Mouse (Mus musculus) forebrain, embryonic 16.5 days (tissue): ENCODE measurements around the gene Gm21149. TPM values are rescaled to one million over a fixed set of nuclear protein-coding genes. Genes with fewer than 3 reads are reported as not detected.
"Not testable (repeated sequence)": the region's sequence is repeated elsewhere in the genome, so short reads cannot be mapped to it uniquely, and the experiment has no call there.

ENCODE experiments used
- ATAC-seq: fragments of 200-750 bp; cut with Nextera tagmentation; 2 replicates; pipeline ENCODE4 v1.8.0; 2017; ENCODE audit warnings: mild to moderate bottlenecking, moderate library complexity
- H3K27ac ChIP-seq: fragments of 300-500 bp; sonication (generic); 2 replicates; pipeline ENCODE4 v1.5.1; 2014; ENCODE audit warnings: low read length, control low read depth
- H3K27me3 ChIP-seq: fragments of 300-500 bp; sonication (generic); replicated peaks from 2 replicates; pipeline ENCODE4 v1.6.1; 2014; ENCODE audit warnings: low read length; ENCODE audit not compliant: control insufficient read depth, insufficient read depth
- H3K36me3 ChIP-seq: fragments of 300-500 bp; sonication (generic); 2 replicates; pipeline ENCODE4 v1.6.1; 2014; ENCODE audit not compliant: control insufficient read depth, insufficient read depth
- H3K4me1 ChIP-seq: fragments of 300-500 bp; sonication (generic); replicated peaks from 2 replicates; pipeline ENCODE4 v1.6.1; 2014; ENCODE audit warnings: low read length; ENCODE audit not compliant: control insufficient read depth, insufficient read depth
- H3K4me2 ChIP-seq: fragments of 300-500 bp; sonication (generic); 2 replicates; pipeline ENCODE4 v1.6.1; 2014; ENCODE audit warnings: mild to moderate bottlenecking, low read length, control low read depth
- H3K4me3 ChIP-seq: fragments of 300-500 bp; sonication (generic); replicated peaks from 2 replicates; pipeline ENCODE4 v1.5.1; 2014; ENCODE audit warnings: mild to moderate bottlenecking, low read length, control low read depth
- H3K9ac ChIP-seq: fragments of 300-500 bp; sonication (generic); replicated peaks from 2 replicates; pipeline ENCODE4 v1.6.1; 2014; ENCODE audit warnings: low read depth, low read length, control low read depth
- H3K9me3 ChIP-seq: fragments of 300-500 bp; sonication (generic); 2 replicates; pipeline ENCODE4 v1.6.1; 2016; ENCODE audit warnings: low read length; ENCODE audit not compliant: control insufficient read depth
- WGBS: fragments of 180-500 bp; shearing (Covaris S2); extraction: QIAGEN DNeasy Blood & Tissue Kit; methylation state at CpG from one replicate; pipeline ENCODE4 v1.1.7; 2014; 5-methylcytosine and 5-hydroxymethylcytosine counted together
- polyA plus RNA-seq: library from polyadenylated mRNA; unstranded; fragments of >200 nt; fragmentation: Nextera tagmentation; extraction: Ambion mirVana; gene quantifications from 2 replicates; pipeline ENCODE4 v1.2.1, GENCODE M21; 2015

The Gm21149 gene
- polyA plus RNA-seq, result not detected in 2 replicates

DNA sequence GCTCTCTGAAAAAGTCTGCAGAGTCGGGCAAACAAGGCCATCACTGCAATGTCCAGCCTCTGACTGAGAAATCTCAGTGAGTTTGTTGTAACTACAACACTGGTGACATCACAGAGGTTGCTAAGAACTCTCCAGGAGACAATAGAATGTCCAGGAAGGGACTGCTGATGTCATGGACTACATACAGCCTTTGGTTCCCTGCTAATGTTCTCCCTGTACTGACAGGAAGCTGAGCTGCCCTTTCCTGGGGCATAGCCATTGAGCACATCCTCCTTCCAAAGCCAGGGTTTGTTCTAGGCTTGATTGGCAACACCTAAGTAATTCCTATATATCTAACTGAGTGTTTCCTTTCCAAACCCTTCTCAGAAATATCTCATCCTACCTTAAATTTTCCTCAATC, at the start of gene Gm21149:
Gene Gm21149 (minus strand): TSS at position 101 of the 400 bp plus-strand sequence.
- H3K4me3 ChIP-seq, H3K4me1 ChIP-seq, H3K4me2 ChIP-seq, ATAC-seq, H3K36me3 ChIP-seq, H3K27me3 ChIP-seq, H3K9ac ChIP-seq, H3K9me3 ChIP-seq, H3K27ac ChIP-seq: not testable (repeated sequence)
- WGBS, result 73% methylated on average over 1 of the region's 1 CpGs

DNA sequence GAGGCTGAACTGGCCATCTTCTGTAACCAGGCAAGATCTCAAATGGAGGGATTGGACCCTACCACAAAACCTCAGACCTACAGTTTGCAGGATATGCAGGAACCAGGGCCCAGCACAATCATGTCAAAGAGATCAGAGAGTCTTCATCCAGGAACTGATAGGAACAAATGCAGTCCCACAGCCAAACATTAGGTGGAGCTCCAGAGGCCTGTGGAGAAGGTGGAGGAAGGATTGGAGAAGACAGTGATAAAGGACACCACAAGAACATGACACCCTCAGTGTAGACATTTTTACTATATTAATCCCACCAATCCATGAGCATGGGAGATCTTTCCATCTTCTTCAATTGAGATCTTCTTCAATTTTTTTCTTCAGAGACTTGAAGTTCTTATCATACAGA, 46.1 kb upstream of the Gm21149 start:
- H3K27ac ChIP-seq, H3K4me1 ChIP-seq, H3K9ac ChIP-seq, ATAC-seq, H3K4me2 ChIP-seq, H3K4me3 ChIP-seq, H3K36me3 ChIP-seq, H3K27me3 ChIP-seq: not testable (repeated sequence)
- H3K9me3 ChIP-seq, result peaks cover 10% of the 10 kb centered on the region

DNA sequence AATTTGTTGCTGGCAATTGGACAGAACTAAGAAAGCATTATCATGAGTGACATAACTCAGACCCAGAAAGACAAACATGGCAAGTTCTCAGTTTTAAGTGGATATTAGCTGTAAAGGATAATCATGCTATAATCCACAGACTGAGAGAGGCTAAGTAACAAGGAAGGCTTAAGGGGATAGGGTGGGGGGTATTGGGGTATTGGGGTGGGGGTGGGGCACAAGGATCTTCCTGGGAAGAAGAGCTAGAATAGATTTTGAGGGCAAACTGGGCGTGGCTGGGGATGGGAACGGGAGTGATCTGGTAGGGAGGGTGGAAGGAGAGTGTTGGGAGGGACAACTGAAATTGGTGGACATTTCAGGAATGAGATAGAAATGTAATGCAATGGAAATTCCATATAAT, 45.7 kb upstream of the Gm21149 start:
- ATAC-seq, H3K9me3 ChIP-seq, H3K9ac ChIP-seq, H3K4me1 ChIP-seq, H3K4me2 ChIP-seq, H3K27ac ChIP-seq, H3K36me3 ChIP-seq, H3K4me3 ChIP-seq, H3K27me3 ChIP-seq: not testable (repeated sequence)
- WGBS, result 32% methylated on average over 2 of the region's 2 CpGs

DNA sequence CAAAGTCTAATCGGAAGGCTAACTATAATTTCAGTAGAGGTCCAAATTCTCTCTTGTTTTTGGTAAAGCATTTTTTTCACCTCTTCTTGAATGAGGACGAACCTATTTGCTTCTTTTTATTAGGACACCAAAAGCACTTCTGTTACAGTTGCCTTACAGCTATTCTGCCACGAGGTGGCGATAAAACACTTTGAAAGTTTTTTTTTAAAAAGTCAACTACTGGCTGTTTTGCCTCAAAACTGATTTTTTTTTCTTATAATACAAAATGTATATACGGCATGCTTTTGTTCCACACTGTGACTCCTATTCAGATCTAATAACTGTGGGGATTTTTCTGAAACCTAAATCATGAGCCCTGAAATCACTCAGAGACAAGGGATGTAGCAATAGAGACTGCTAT, 44.1 kb upstream of the Gm21149 start:
- H3K9ac ChIP-seq, H3K27me3 ChIP-seq, H3K36me3 ChIP-seq, H3K9me3 ChIP-seq, H3K4me3 ChIP-seq, ATAC-seq, H3K4me2 ChIP-seq, H3K4me1 ChIP-seq, H3K27ac ChIP-seq: not testable (repeated sequence)
- WGBS, result 23% methylated on average over 5 of the region's 5 CpGs

GRCm38 (mm10) chr5:15517150-15517549, 40.8 kb upstream of the Gm21149 start:
- not testable (repeated sequence) for H3K9me3 ChIP-seq, H3K4me2 ChIP-seq, H3K4me1 ChIP-seq, H3K9ac ChIP-seq, ATAC-seq, H3K27ac ChIP-seq, H3K4me3 ChIP-seq, H3K36me3 ChIP-seq, H3K27me3 ChIP-seq
- 75% methylated on average over 2 of the region's 2 CpGs for WGBS

- not testable (repeated sequence) for H3K4me2 ChIP-seq, H3K27ac ChIP-seq, H3K4me1 ChIP-seq, H3K36me3 ChIP-seq, H3K27me3 ChIP-seq, H3K9ac ChIP-seq, H3K4me3 ChIP-seq, ATAC-seq
- WGBS, result 65% methylated on average over 3 of the region's 3 CpGs
- peaks cover 22% of the 10 kb centered on the region for H3K9me3 ChIP-seq
Observed at GRCm38 (mm10) chr5:15512236-15512635, 35.9 kb upstream of the Gm21149 start.

DNA sequence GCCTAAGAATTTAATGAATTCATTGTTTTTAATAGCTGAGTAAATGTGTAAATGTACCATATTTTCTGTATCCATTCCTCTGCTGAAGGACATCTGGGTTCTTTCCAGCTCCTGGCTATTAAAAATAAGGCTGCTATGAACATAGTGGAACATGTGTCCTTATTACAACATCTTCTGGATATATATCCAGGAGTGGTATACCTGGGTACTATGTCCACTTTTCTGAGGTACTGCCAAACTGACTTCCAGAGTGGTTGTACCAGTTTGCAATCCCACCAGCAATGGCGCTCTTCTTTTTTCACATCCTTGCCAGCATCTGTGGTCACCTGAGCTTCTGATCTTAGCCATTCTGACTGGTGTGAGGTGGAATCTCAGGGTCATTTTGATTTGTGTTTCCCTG, 33.6 kb upstream of the Gm21149 start:
- H3K27me3 ChIP-seq, H3K4me3 ChIP-seq, H3K4me1 ChIP-seq, H3K27ac ChIP-seq, H3K9ac ChIP-seq, ATAC-seq, H3K36me3 ChIP-seq, H3K4me2 ChIP-seq: not testable (repeated sequence)
- H3K9me3 ChIP-seq, result peaks cover 25% of the 10 kb centered on the region
- WGBS, result 82% methylated on average over 1 of the region's 1 CpGs

DNA sequence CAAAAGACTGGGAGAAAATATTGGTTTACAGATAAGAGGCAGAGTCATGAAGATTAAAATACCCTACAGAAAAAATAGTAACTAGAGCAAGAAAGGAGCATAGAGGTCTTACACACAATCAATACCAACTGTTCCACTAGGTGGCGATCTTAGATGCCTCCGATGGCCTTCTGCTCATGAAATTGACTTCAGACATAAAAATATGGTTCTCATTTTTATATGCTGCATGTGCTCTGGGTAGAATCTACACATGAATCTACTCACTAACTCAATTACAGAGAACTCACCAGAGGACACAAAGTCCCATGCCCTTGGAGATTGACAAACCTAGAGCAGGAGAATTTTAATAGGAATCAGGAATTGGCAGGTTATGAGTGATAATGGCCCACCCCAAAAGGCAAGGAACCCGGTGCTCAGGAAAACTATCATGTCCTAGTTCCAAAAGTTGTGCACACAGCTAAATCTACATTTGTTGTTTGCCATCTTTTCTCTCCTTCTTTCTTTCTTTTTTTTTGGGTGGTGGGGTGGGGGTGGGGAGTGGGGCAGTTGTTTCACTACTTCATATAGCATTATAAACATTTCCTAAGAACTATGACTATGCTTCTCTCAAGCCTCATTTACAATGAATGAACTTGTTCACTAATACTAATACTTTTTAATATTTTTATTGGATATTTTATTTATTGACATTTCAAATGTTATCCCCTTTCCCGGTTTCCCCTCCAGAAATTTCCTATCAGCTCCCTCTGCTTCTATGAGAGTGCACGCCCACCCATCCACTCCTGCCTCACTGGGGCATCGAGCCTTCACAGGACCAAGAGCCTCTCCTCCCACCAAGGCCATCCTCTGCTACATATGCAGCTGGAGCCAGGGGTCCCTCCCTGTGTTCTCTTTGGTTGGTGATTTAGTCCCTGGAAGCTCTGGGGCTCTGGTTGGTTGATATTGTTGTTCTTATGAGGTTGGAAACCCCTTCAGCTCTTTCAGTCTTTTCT, 32.4 kb upstream of the Gm21149 start:
- H3K4me3 ChIP-seq, H3K4me2 ChIP-seq, ATAC-seq, H3K36me3 ChIP-seq, H3K27ac ChIP-seq, H3K9ac ChIP-seq, H3K4me1 ChIP-seq, H3K27me3 ChIP-seq: not testable (repeated sequence)
- H3K9me3 ChIP-seq, result peaks cover 25% of the 10 kb centered on the region
- 68% methylated on average over 6 of the region's 6 CpGs for WGBS

- not testable (repeated sequence) for H3K27me3 ChIP-seq, H3K4me2 ChIP-seq, H3K4me1 ChIP-seq, H3K9ac ChIP-seq, H3K4me3 ChIP-seq, H3K36me3 ChIP-seq, H3K27ac ChIP-seq
- peaks cover 25% of the 10 kb centered on the region for H3K9me3 ChIP-seq
- 68% methylated on average over 6 of the region's 6 CpGs for WGBS
- 0 out of 2 replicates have a peak, but pooled peaks have one; percentile 28 for ATAC-seq
Observed at GRCm38 (mm10) chr5:15507757-15508459, 31.6 kb upstream of the Gm21149 start.
